Mouse (Mus musculus) limb, embryonic 13.5 days (tissue): Measurements from ENCODE around the gene Abcb9. TPM values are rescaled to one million over a fixed set of nuclear protein-coding genes. Genes with fewer than 3 reads are reported as not detected.

Experiments
- ATAC-seq: fragments of 200-750 bp; cut with Nextera tagmentation; 2 replicates; pipeline ENCODE4 v1.8.0; 2017; ENCODE audit warnings: low read depth, moderate number of reproducible peaks, moderate TSS enrichment; ENCODE audit not compliant: low FRiP score
- H3K27ac ChIP-seq: fragments of 300-500 bp; sonication (generic); 2 replicates; pipeline ENCODE4 v1.5.1; 2015; ENCODE audit warnings: inconsistent platforms, mild to moderate bottlenecking, moderate library complexity
- H3K27me3 ChIP-seq: fragments of 300-500 bp; sonication (generic); 2 replicates; pipeline ENCODE4 v1.6.1; 2015; ENCODE audit warnings: mild to moderate bottlenecking, inconsistent platforms
- H3K36me3 ChIP-seq: fragments of 300-500 bp; sonication (generic); 2 replicates; pipeline ENCODE4 v1.6.1; 2015; ENCODE audit warnings: inconsistent platforms, mild to moderate bottlenecking, moderate library complexity
- H3K4me1 ChIP-seq: fragments of 300-500 bp; sonication (generic); 2 replicates; pipeline ENCODE4 v1.6.1; 2015; ENCODE audit warnings: inconsistent platforms
- H3K4me2 ChIP-seq: fragments of 300-500 bp; sonication (generic); replicated peaks from 2 replicates; pipeline ENCODE4 v1.6.1; 2015; ENCODE audit warnings: inconsistent platforms, mild to moderate bottlenecking, moderate library complexity
- H3K4me3 ChIP-seq: fragments of 300-500 bp; sonication (generic); 2 replicates; pipeline ENCODE4 v1.5.1; 2015; ENCODE audit warnings: moderate library complexity, mild to moderate bottlenecking, inconsistent platforms
- H3K9ac ChIP-seq: fragments of 300-500 bp; sonication (generic); 2 replicates; pipeline ENCODE4 v1.6.1; 2015; ENCODE audit warnings: mild to moderate bottlenecking, inconsistent platforms
- H3K9me3 ChIP-seq: fragments of 300-500 bp; sonication (generic); 2 replicates; pipeline ENCODE4 v1.6.1; 2016; ENCODE audit warnings: inconsistent platforms
- WGBS: fragments of 180-500 bp; shearing (Covaris S2); methylation state at CpG from one replicate; pipeline ENCODE4 v1.1.7; 2015; 5-methylcytosine and 5-hydroxymethylcytosine counted together
- polyA plus RNA-seq: library from polyadenylated mRNA; unstranded; fragments of >200 nt; fragmentation: Nextera tagmentation; extraction: Ambion mirVana; gene quantifications from 2 replicates; pipeline ENCODE4 v1.2.1, GENCODE M21; 2015

The Abcb9 gene
- polyA plus RNA-seq, 1 experiment from 2014 or later = 3.0 TPM

- no peaks in the 10 kb centered on the region for H3K27me3 ChIP-seq
- H3K9me3 ChIP-seq = no peaks in the 10 kb centered on the region
- 85% methylated on average over 15 of the region's 15 CpGs for WGBS
- 0 out of 2 replicates have a peak overlapping the region, but pooled peaks have one; percentile 10 for H3K27ac ChIP-seq
- H3K4me2 ChIP-seq = no peak overlapping the region
- H3K4me3 ChIP-seq = no peak overlapping the region
- no peak overlapping the region; the same call in 1 of the 2 replicates for H3K9ac ChIP-seq
- ATAC-seq = no peak
- H3K4me1 ChIP-seq = peaks cover 66% of the 10 kb centered on the region
- peaks cover 33% of the 10 kb centered on the region for H3K36me3 ChIP-seq
These were observed 69.8 kb downstream of the Abcb9 start for GRCm38 (mm10) chr5:124025587-124026441.

DNA sequence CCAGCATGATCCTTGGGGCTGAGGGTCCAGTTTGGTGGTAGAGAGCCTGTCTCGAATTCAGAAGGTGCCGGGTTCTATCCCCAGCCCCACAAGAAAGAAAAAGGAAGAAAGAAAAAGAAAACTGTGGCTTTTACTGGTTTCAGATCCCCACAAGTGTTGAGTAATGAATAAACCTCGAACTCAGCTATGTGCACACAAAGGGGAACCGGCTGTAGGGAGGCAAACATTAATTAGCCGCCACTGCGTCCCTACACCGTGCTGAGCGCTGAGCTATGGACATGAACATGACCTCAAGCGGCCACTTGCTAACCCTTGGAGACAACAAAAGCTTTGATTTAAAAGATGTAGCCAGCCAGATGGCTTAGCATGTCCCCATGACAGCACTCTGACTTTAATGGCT, 70.5 kb downstream of the Abcb9 start:
- H3K36me3 ChIP-seq = peaks cover 33% of the 10 kb centered on the region
- no peak overlapping the region for H3K4me3 ChIP-seq
- no peaks in the 10 kb centered on the region for H3K9me3 ChIP-seq
- no peaks in the 10 kb centered on the region for H3K27me3 ChIP-seq
- no peak overlapping the region for H3K9ac ChIP-seq
- no peak overlapping the region for H3K4me2 ChIP-seq
- 79% methylated on average over 9 of the region's 9 CpGs for WGBS
- ATAC-seq = no peak
- H3K27ac ChIP-seq = no peak overlapping the region
- H3K4me1 ChIP-seq = peaks cover 61% of the 10 kb centered on the region

DNA sequence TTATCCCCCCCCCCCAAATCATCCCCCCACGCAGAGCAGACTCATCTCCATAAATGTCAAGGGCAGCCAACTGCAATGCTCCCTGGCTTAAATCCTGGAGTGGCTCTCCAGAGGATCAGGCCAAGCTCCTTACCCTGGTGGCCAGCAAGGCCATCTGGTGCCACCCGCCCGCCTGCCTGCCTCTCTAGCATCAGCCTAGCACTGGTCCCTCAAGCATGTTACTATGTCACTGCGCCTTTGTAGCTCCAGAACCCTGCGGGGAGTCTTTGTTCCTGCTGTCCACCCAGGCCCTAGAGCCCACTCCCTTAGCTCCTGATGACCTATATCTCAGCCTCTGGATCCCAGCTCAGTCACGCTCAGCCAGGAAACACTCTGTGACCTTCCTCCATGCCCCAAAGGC, 70.9 kb downstream of the Abcb9 start:
- no peak overlapping the region for H3K9ac ChIP-seq
- H3K4me3 ChIP-seq = no peak overlapping the region
- peaks cover 61% of the 10 kb centered on the region for H3K4me1 ChIP-seq
- ATAC-seq = no peak
- WGBS = 84% methylated on average over 6 of the region's 6 CpGs
- no peaks in the 10 kb centered on the region for H3K27me3 ChIP-seq
- no peaks in the 10 kb centered on the region for H3K9me3 ChIP-seq
- peaks cover 33% of the 10 kb centered on the region for H3K36me3 ChIP-seq
- no peak overlapping the region for H3K27ac ChIP-seq
- no peak overlapping the region for H3K4me2 ChIP-seq

GRCm38 (mm10) chr5:124022365-124022764, 73.2 kb downstream of the Abcb9 start:
- ATAC-seq = no peak
- no peaks in the 10 kb centered on the region for H3K27me3 ChIP-seq
- H3K9me3 ChIP-seq = no peaks in the 10 kb centered on the region
- no peak overlapping the region for H3K27ac ChIP-seq
- WGBS = 80% methylated on average over 7 of the region's 7 CpGs
- peaks cover 58% of the 10 kb centered on the region for H3K4me1 ChIP-seq
- no peak overlapping the region for H3K9ac ChIP-seq
- no peak overlapping the region for H3K4me2 ChIP-seq
- H3K4me3 ChIP-seq = no peak overlapping the region
- peaks cover 27% of the 10 kb centered on the region for H3K36me3 ChIP-seq

DNA sequence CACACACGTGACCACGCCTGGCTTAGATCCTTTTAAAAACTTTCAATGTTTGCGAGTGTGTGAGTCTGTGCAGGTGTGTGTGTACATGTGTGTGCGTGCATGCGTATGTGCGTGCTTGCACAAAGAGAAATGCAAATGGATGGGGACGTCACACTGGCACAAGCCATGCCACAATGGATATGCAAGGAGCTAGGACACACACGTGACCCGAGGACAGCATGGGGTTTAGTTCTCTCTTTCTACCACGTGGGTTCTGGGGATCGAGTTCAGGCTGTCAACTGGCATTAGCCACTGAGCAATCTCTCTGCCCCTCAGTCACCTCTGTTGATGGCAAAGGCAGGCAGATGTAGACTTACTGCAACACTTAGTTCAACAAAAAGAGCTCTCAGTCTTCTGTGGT, 73.9 kb downstream of the Abcb9 start:
- 91% methylated on average over 11 of the region's 11 CpGs for WGBS
- Histone ChIP-seq H3K27ac (no peak overlapping the region), H3K36me3 (peaks cover 24% of the 10 kb centered on the region), H3K4me2 (no peak overlapping the region), H3K4me3 (no peak overlapping the region), H3K4me1 (peaks cover 59% of the 10 kb centered on the region), H3K27me3 (no peaks in the 10 kb centered on the region), H3K9me3 (no peaks in the 10 kb centered on the region), H3K9ac (no peak overlapping the region)
- no peak for ATAC-seq

DNA sequence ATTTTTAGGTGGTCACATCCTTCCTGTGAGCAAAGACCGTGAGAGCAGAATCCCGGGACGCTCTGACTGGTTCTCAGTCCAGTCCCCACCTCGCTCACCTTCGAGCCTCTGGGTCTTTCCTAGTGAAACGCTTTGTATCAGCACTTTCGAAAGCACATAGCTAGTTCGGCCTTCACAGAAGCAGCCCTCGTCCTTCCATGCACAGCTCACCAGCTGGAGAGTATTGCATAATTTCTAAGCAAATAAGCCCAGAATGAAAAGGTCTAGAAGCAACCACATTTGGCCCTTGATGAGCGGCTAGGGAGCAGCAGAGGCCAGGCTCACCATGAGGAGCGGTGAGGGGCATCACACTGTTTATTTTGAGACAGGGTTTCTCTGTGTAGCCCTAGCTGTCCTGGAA, 74.5 kb downstream of the Abcb9 start:
- no peak overlapping the region for H3K4me2 ChIP-seq
- no peak overlapping the region for H3K4me3 ChIP-seq
- H3K27me3 ChIP-seq = no peaks in the 10 kb centered on the region
- peaks cover 59% of the 10 kb centered on the region for H3K4me1 ChIP-seq
- H3K27ac ChIP-seq = no peak overlapping the region
- peaks cover 18% of the 10 kb centered on the region for H3K36me3 ChIP-seq
- ATAC-seq = no peak
- no peaks in the 10 kb centered on the region for H3K9me3 ChIP-seq
- no peak overlapping the region for H3K9ac ChIP-seq
- WGBS = 91% methylated on average over 11 of the region's 11 CpGs

- no peak overlapping the region for H3K27ac ChIP-seq
- H3K27me3 ChIP-seq = no peaks in the 10 kb centered on the region
- H3K4me1 ChIP-seq = peaks cover 57% of the 10 kb centered on the region
- ATAC-seq = no peak
- H3K9ac ChIP-seq = no peak overlapping the region
- H3K4me2 ChIP-seq = no peak overlapping the region
- no peak overlapping the region for H3K4me3 ChIP-seq
- 79% methylated on average over 12 of the region's 12 CpGs for WGBS
- peaks cover 13% of the 10 kb centered on the region for H3K36me3 ChIP-seq
- H3K9me3 ChIP-seq = no peaks in the 10 kb centered on the region
These were observed 76.0 kb downstream of the Abcb9 start for GRCm38 (mm10) chr5:124019348-124020216.

DNA sequence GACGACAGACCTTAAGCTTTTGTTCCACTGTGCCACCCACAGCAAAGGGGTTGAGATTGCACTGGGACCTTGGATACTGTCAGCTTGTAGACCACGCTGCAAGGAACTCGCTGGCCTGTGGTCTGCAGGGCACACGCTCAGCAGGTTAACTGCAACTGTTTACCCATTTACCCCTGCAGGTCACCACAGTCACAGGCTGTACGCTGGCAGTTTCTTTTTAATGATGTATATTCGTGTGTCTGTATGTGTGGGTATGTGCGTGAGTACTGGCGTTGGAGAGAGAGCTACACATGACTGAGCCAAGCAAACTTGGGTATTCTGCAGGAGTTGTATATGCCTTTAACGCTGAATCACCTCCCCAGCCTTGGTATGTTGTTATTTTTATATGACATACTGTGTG, 76.9 kb downstream of the Abcb9 start:
- peaks cover 57% of the 10 kb centered on the region for H3K4me1 ChIP-seq
- no peak overlapping the region for H3K4me2 ChIP-seq
- ATAC-seq = no peak

DNA sequence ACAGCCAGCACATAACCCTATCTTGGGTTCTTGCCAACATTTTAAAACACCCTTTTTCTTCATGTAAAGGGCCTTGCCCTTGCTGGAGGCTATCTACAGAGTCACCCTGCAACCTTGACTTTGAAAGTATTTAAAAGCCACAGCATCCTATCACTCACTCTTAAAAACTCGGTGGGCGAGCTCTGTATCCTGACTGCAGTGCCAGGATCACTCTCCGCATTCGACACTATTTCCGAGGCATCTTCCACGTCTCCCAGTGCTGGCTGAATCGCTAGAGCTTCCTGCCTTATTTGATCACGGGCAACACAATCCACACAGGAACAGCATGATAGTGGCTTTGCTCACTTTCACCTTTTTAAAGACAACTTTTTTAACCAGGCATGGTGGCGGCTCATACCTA, 77.7 kb downstream of the Abcb9 start:
- Histone ChIP-seq H3K27ac (no peak overlapping the region), H3K4me3 (no peak overlapping the region), H3K4me1 (peaks cover 61% of the 10 kb centered on the region), H3K36me3 (peaks cover 13% of the 10 kb centered on the region), H3K27me3 (no peaks in the 10 kb centered on the region), H3K4me2 (no peak overlapping the region), H3K9me3 (no peaks in the 10 kb centered on the region), H3K9ac (no peak overlapping the region)
- no peak for ATAC-seq
- WGBS = 83% methylated on average over 9 of the region's 9 CpGs

More for the DNA sequence above, 76.9 kb downstream of the Abcb9 start:
- Histone ChIP-seq H3K36me3 (peaks cover 13% of the 10 kb centered on the region), H3K27ac (no peak overlapping the region), H3K9me3 (no peaks in the 10 kb centered on the region), H3K4me3 (no peak overlapping the region), H3K9ac (no peak overlapping the region), H3K27me3 (no peaks in the 10 kb centered on the region)
- WGBS = 81% methylated on average over 9 of the region's 9 CpGs

- ATAC-seq = no peak
- H3K9ac ChIP-seq = no peak overlapping the region
- H3K9me3 ChIP-seq = no peaks in the 10 kb centered on the region
- H3K36me3 ChIP-seq = peaks cover 5% of the 10 kb centered on the region; the same call in 1 of the 2 replicates
- H3K27me3 ChIP-seq = no peaks in the 10 kb centered on the region
- peaks cover 77% of the 10 kb centered on the region for H3K4me1 ChIP-seq
- no peak overlapping the region for H3K4me2 ChIP-seq
- WGBS = 87% methylated on average over 7 of the region's 7 CpGs
- no peak overlapping the region for H3K4me3 ChIP-seq
- H3K27ac ChIP-seq = no peak overlapping the region
These were observed 79.2 kb downstream of the Abcb9 start for GRCm38 (mm10) chr5:124016291-124016821.

DNA sequence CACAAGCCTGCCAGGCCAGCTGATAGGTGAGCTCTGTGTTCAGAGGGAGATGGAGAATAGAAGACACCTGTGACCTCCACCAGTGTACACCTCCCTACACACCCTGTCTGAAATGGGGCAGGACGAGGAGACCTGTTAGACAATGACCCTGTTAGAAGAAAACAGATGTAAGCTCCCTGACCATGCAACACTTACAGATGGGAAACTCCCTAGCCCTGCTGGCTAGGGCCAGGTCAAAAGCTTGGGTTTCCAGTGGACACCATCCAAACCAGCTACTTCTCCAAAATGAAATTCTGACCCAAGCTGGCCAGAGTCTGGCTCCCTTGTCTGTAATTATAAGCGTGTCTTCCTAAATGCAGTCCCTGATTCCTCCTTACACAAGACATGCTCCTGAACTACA, 79.9 kb downstream of the Abcb9 start:
- Histone ChIP-seq H3K4me2 (no peak overlapping the region), H3K9me3 (no peaks in the 10 kb centered on the region), H3K9ac (no peak overlapping the region), H3K27me3 (no peaks in the 10 kb centered on the region), H3K27ac (no peak overlapping the region), H3K4me1 (peaks cover 83% of the 10 kb centered on the region), H3K4me3 (no peak overlapping the region), H3K36me3 (no peaks in the 10 kb centered on the region)
- no peak for ATAC-seq
- 81% methylated on average over 2 of the region's 2 CpGs for WGBS

DNA sequence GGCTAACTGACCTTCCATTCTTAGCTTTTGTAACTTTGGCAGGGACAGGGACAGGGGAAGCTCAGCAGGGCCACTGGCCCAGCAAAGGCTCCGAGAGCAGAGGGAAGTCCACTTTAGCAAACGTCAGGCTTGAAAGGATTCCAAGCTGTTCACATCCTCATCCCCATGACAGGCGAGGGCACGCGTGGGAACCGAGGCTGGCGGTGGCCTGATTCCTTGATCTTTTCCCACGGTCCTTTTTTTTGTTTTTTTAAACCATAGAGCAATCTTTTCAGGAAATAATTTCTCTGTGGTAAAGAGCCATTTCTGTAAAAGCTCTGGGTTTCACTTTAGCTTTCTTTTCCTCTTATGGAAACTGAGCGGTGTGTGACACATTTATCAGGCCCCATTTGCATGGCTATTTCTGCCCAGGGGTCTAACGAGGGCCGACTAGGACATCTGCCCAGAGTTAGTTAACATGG, 80.8 kb downstream of the Abcb9 start:
- Histone ChIP-seq H3K4me1 (peaks cover 86% of the 10 kb centered on the region), H3K4me2 (peak overlapping the region; percentile 37), H3K9ac (no peak overlapping the region)

More for the DNA sequence above, 80.8 kb downstream of the Abcb9 start:
- no peaks in the 10 kb centered on the region for H3K27me3 ChIP-seq
- WGBS = 38% methylated on average over 11 of the region's 11 CpGs
- no peak for ATAC-seq
- H3K27ac ChIP-seq = peak overlapping the region; percentile 48; the same call in 1 of the 2 replicates
- peaks cover 6% of the 10 kb centered on the region for H3K36me3 ChIP-seq
- H3K9me3 ChIP-seq = no peaks in the 10 kb centered on the region
- H3K4me3 ChIP-seq = no peak overlapping the region
